Mouse (Mus musculus) cerebellum, adult 2 months (tissue): ENCODE data around the gene Acer3. TPM values are rescaled to one million over a fixed set of nuclear protein-coding genes. Genes with fewer than 3 reads are reported as not detected.

Experiments
- DNase-seq, 2 experiments: peaks; one replicate each; pipeline ENCODE4 v3.0.0; 2021
- H3K27ac ChIP-seq: fragments of 200-500 bp; 2 replicates; pipeline ENCODE4 v1.5.1; 2012; ENCODE audit warnings: low read length, control low read depth, inconsistent platforms; ENCODE audit not compliant: insufficient read depth
- H3K27me3 ChIP-seq: fragments of 200-500 bp; 2 replicates; pipeline ENCODE4 v1.6.1; 2012; ENCODE audit warnings: inconsistent platforms, mild to moderate bottlenecking, low read length, moderate library complexity; ENCODE audit not compliant: control insufficient read depth, insufficient read depth
- H3K4me1 ChIP-seq: fragments of 200-500 bp; 2 replicates; pipeline ENCODE4 v1.6.1; 2011; ENCODE audit warnings: low read length; ENCODE audit not compliant: control insufficient read depth, insufficient read depth
- H3K4me3 ChIP-seq: fragments of 200-500 bp; replicated peaks from 2 replicates; pipeline ENCODE3; 2011; ENCODE audit warnings: mild to moderate bottlenecking, low read depth, low read length, control low read depth; ENCODE audit not compliant: insufficient read depth
- CTCF ChIP-seq: fragments of 200-500 bp; IDR thresholded peaks from 2 replicates; pipeline ENCODE4 v1.5.1; 2011; ENCODE audit warnings: low read depth, mild to moderate bottlenecking, control low read depth, low read length, moderate library complexity, borderline replicate concordance; ENCODE audit not compliant: insufficient read depth
- POLR2A ChIP-seq: fragments of 200-500 bp; IDR thresholded peaks from 2 replicates; pipeline ENCODE4 v1.6.1; 2011; ENCODE audit warnings: low read length, control low read depth, borderline replicate concordance; ENCODE audit not compliant: insufficient read depth
- WGBS: fragments of 180-500 bp; shearing (Covaris S2); methylation state at CpG from one replicate; pipeline ENCODE4 v1.1.7; 2018; 5-methylcytosine and 5-hydroxymethylcytosine counted together
- polyA plus RNA-seq: library from polyadenylated mRNA; depleted of rRNA; stranded (reverse); fragments of >200 nt; gene quantifications from 2 replicates; pipeline ENCODE4 v1.2.3, GENCODE M21; 2012

Acer3 gene
- polyA plus RNA-seq, 1 experiment, result 11.8 TPM

DNA sequence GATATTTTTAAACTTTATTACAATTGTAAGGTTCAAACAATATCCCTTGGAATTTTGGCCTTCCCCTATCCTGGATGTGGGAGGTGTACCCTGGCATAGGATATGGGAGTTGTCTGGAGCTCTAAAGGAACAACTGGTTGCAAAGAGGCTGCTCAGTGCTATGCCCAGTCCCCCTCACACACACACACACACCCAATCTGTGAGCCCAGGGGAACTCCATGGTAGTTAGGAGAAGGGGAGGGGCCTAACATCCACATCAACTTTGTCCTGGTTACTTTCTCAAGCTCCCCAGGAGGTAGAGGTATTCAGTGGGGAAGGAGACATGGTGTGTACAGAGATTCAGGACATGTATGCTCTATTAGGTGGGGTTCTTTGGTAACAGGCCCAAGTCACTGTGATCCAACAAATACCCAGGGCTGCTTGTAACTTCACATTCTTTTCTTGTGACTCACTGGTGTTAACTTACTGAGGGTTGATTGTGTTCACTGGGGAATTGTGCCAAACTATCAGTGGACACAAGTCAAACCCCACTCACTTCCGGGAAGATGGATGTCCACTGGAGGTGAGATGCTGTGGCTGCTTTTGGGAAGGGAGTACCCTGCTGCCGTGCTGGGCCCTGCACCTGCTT is 9.5 kb upstream of the Acer3 start:
- no peak overlapping the region for H3K4me3 ChIP-seq
- no peak overlapping the region for H3K27ac ChIP-seq
- no peaks in the 10 kb centered on the region for H3K27me3 ChIP-seq
- no peaks in the 10 kb centered on the region; the same call in none of the 2 replicates for H3K4me1 ChIP-seq
- WGBS, result 35% methylated on average over 2 of the region's 2 CpGs
- DNase-seq, result no peak
- TF ChIP-seq POLR2A (no peak), CTCF (no peak)

DNA sequence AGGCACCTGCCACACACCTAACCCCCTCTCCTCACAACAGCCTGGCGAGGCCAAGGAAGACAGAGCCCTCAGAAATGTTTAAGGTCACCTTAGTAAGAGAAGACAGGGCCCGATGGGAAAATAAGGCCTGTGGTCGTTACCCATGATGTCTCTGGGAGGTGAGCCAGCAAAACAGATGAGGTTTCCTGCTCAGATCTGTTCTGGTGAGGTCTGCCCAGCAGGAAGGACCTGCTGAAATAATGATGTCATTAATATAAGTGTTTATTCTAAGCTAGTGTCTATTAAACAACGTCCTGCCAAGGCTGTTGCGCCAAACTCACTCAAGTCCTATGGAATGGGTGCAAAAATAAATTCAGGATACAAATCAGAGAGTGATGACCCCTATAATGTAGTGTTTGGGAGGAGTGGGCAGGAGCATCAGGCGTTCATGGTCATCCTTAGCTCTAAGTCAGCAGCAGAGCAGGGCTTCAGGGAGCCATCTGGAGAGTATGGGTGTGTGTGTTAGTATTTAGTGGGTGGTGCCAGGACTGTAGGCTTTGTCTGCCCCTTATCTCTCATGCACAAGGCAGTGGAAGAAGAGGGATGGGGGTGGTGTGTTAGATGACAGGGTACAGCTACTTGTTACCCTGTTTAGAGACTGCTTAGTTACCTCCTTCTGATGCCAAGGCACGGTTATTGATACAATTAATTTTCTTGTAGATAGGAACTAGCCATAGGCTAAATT is 8.8 kb upstream of the Acer3 start:
- H3K27ac ChIP-seq, result no peak overlapping the region
- 48% methylated on average over 7 of the region's 7 CpGs for WGBS
- DNase-seq, result no peak
- TF ChIP-seq CTCF (no peak), POLR2A (no peak)
- H3K27me3 ChIP-seq, result no peaks in the 10 kb centered on the region
- no peak overlapping the region for H3K4me3 ChIP-seq
- H3K4me1 ChIP-seq, result no peaks in the 10 kb centered on the region; the same call in none of the 2 replicates

DNA sequence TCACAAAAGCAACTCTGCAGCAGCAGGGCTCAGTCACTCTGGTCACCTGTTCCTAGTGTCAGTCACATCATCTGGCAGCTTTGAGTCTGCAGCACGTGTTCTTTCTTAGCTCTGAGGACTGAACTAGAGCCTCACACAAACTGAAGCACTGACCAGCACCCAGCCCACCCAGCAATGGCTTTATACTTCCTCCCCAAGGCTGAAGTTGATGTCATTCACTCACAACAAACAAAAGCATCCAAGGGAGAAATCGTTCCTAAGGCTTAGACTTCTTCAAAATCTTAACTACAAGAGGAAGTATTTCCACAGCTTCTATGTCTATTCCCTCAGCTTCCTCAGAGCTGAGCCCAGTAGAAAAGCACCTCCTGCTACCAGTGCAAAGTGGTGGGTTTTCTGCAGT is 7.3 kb upstream of the Acer3 start:
- Histone ChIP-seq H3K4me3 (no peak overlapping the region), H3K27ac (no peak overlapping the region), H3K27me3 (no peaks in the 10 kb centered on the region), H3K4me1 (peaks cover 4% of the 10 kb centered on the region)
- DNase-seq, result no peak
- WGBS, result 62% methylated on average over 2 of the region's 2 CpGs
- TF ChIP-seq CTCF (no peak), POLR2A (no peak)

DNA sequence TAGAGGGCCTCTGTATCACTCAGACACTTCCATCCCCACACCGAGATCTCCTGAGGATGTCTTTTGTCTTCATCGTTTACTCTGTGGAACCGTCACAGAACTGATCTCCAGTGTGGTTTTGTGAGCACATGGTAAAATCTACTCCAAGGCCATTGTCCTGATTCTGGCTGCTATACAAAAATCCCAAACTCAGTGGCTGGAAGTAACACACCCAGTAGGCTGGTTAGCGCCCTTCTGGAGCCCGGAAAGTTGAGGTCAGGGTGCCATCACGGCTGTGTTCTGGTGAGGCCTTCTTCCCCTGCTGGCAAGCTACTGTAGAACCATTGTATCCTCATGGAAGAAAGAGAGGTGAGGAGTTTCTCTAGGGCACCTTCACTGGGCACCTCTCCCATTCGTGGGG is 5.0 kb upstream of the Acer3 start:
- H3K4me1 ChIP-seq, result peaks cover 6% of the 10 kb centered on the region
- TF ChIP-seq POLR2A, result no peak
- TF ChIP-seq CTCF, result no peak
- no peak overlapping the region for H3K27ac ChIP-seq
- WGBS, result 68% methylated on average over 7 of the region's 7 CpGs
- no peaks in the 10 kb centered on the region for H3K27me3 ChIP-seq
- DNase-seq, result no peak
- no peak overlapping the region for H3K4me3 ChIP-seq

DNA sequence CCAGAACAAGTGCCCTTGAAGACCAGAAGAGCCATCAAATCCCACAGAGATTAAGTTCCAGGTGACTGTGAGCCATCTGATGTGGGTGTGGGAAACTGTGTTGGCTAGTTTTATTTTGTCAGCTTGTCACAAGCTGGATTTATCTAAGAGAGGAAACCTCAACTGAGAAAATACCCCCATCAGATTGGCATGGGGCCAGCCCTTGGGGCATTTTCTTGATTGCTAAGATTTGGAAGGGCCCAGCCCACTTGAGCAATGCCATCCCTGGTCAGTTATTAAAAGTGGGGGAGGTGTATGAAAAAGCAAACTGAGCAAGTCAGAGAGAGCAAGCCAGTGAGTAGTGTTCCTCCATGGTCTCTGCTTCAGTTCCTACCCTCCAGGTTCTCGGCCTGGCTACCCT is 3.2 kb upstream of the Acer3 start:
- DNase-seq, result no peak
- TF ChIP-seq CTCF, result no peak
- TF ChIP-seq POLR2A, result no peak
- Histone ChIP-seq H3K4me3 (no peak overlapping the region), H3K27me3 (no peaks in the 10 kb centered on the region), H3K27ac (no peak overlapping the region), H3K4me1 (peaks cover 6% of the 10 kb centered on the region)
- WGBS, result 83% methylated on average over 1 of the region's 1 CpGs

DNA sequence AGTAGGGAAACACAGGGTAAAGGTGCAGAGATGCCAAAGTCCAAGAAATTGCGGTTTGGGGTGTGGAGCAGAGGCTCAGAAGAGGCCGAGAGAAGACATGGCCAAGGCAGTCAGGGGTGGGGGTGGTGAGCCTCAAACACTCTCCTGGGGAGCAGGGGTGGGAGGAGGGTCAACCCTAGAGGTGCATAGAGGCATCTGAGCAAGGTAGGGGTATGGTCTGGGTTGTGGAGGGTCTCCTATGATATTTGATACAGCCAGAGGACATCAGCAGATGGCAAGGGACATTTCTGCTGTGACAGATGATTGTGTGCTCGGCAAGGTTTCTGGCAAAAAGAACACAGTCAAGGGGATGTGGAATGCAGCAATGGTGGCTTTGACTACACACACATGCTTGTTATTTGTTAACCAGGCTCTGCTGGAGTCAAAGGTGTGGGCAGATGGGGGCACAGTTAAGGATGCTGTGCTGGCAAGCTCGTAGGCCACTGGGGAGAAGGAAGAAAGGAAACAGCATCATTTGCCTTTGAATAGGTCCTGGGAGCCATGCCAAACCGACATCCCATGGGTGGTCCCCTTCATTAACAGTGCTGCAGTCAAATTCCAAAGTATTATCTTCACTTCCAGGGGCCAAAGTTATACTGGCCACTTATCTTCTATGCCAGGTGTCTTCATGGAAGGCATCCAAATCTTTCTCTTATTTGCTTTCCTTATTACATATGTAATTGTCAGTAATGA is 2.4 kb upstream of the Acer3 start:
- H3K27me3 ChIP-seq, result no peaks in the 10 kb centered on the region
- no peak overlapping the region for H3K27ac ChIP-seq
- no peak for TF ChIP-seq POLR2A
- TF ChIP-seq CTCF, result no peak
- WGBS, result 41% methylated on average over 5 of the region's 5 CpGs
- H3K4me3 ChIP-seq, result no peak overlapping the region
- DNase-seq, result no peak
- H3K4me1 ChIP-seq, result peaks cover 6% of the 10 kb centered on the region

DNA sequence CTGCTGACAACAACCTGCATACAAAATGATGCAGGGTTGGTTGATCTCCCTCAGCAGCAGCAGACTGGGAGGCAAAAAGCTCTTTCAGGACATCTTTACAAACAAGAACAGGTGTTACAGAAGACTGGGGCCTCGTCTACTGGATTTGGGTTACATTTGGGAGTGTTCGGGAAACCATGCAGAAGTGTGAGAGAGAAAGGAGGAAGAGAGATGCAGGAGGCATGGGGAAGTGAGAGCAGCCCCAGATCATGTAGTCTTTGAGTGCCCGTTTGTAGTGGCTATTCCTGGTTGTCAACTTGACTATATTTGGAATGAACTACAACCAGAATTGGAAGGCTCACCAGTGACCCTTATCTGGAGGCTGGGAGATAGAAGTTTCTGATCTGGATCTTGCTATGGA is 1.4 kb upstream of the Acer3 start:
- WGBS, result 91% methylated on average over 3 of the region's 3 CpGs
- H3K4me1 ChIP-seq, result peaks cover 6% of the 10 kb centered on the region
- no peak for DNase-seq
- no peaks in the 10 kb centered on the region for H3K27me3 ChIP-seq
- TF ChIP-seq POLR2A (no peak), CTCF (no peak)
- no peak overlapping the region for H3K27ac ChIP-seq
- no peak overlapping the region for H3K4me3 ChIP-seq
